Mouse (Mus musculus) heart, embryonic 16.5 days (tissue): ENCODE results near the gene Tmem82. TPM values are rescaled to one million over a fixed set of nuclear protein-coding genes. Genes with fewer than 3 reads are reported as not detected.

ENCODE experiments used
- ATAC-seq: fragments of 200-750 bp; cut with Nextera tagmentation; replicated peaks from 2 replicates; pipeline ENCODE4 v1.8.0; 2017; ENCODE audit warnings: moderate number of reproducible peaks; ENCODE audit not compliant: insufficient read depth, low FRiP score; ENCODE audit errors: extremely low read depth
- H3K27ac ChIP-seq: fragments of 300-500 bp; sonication (generic); 2 replicates; pipeline ENCODE4 v1.5.1; 2014; ENCODE audit warnings: mild to moderate bottlenecking, low read length, control low read depth, moderate library complexity
- H3K27me3 ChIP-seq: fragments of 300-500 bp; sonication (generic); 2 replicates; pipeline ENCODE4 v1.6.1; 2014; ENCODE audit warnings: low read length, mixed read lengths; ENCODE audit not compliant: control insufficient read depth, insufficient read depth
- H3K36me3 ChIP-seq: fragments of 300-500 bp; sonication (generic); 2 replicates; pipeline ENCODE4 v1.6.1; 2014; ENCODE audit not compliant: control insufficient read depth, insufficient read depth
- H3K4me1 ChIP-seq: fragments of 300-500 bp; sonication (generic); 2 replicates; pipeline ENCODE4 v1.6.1; 2014; ENCODE audit warnings: low read length, mixed read lengths; ENCODE audit not compliant: control insufficient read depth, insufficient read depth
- H3K4me2 ChIP-seq: fragments of 300-500 bp; sonication (generic); 2 replicates; pipeline ENCODE4 v1.6.1; 2014; ENCODE audit warnings: low read depth, mild to moderate bottlenecking, control low read depth, low read length
- H3K4me3 ChIP-seq: fragments of 300-500 bp; sonication (generic); 2 replicates; pipeline ENCODE4 v1.5.1; 2014; ENCODE audit warnings: mild to moderate bottlenecking, control low read depth, low read length
- H3K9ac ChIP-seq: fragments of 300-500 bp; sonication (generic); 2 replicates; pipeline ENCODE4 v1.6.1; 2014; ENCODE audit warnings: low read length, control low read depth
- H3K9me3 ChIP-seq: fragments of 300-500 bp; sonication (generic); replicated peaks from 2 replicates; pipeline ENCODE4 v1.6.1; 2016; ENCODE audit warnings: low read length; ENCODE audit not compliant: control insufficient read depth
- WGBS: fragments of 180-500 bp; shearing (Covaris S2); extraction: QIAGEN DNeasy Blood & Tissue Kit; methylation state at CpG from one replicate; pipeline ENCODE4 v1.1.7; 2014; 5-methylcytosine and 5-hydroxymethylcytosine counted together
- polyA plus RNA-seq: library from polyadenylated mRNA; unstranded; fragments of >200 nt; fragmentation: Nextera tagmentation; extraction: Ambion mirVana; gene quantifications from 2 replicates; pipeline ENCODE4 v1.2.1, GENCODE M21; 2015

Tmem82 gene
- polyA plus RNA-seq = 1.1 and 1.7 TPM in 2 replicates

DNA sequence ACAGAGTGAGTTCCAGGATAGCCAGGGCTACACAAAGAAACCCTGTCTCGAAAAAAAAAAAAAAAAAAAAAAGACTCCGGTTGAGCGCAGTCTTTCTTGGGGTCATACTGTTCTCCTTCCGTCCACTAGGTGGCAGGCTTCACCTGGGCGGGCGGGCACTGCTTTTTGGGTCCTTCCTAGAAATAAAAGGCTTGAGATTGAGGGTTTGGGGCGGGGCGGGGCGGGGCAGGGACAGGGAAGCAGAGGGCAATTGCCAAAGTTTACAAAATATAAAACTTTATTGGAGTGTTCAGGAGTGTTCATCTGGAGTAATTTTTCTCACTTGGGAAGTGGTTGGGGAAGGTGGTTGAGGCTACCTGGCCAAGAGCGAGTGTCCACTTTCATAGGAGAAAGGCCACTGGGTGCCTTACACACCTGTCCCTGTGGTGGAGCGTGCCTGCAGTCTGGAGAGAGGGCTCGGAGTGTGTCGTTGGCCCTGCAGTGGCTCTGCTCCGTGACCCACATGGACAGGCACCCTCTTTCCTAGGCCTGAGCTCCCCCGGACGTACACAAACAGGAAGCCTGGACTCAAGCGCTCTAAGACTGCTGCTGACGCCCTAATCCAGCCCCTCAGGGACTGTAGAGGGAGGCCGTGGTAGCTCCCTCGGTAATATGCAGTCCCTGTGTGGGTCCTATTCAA lies at the start of gene Tmem82:
Gene Tmem82 (minus strand): TSS at position 69 of the 679 bp plus-strand sequence.
- WGBS = 27% methylated on average over 19 of the region's 20 CpGs
- Histone ChIP-seq H3K9me3 (no peaks in the 10 kb centered on the region), H3K4me1 (peaks cover 18% of the 10 kb centered on the region), H3K27ac (no peak within 1 kb of the TSS), H3K4me2 (peak within 1 kb of the TSS; percentile 71), H3K27me3 (no peaks in the 10 kb centered on the region), H3K9ac (peak within 1 kb of the TSS; percentile 63), H3K4me3 (peak within 1 kb of the TSS; percentile 42), H3K36me3 (no peaks in the 10 kb centered on the region)
- no peak for ATAC-seq

DNA sequence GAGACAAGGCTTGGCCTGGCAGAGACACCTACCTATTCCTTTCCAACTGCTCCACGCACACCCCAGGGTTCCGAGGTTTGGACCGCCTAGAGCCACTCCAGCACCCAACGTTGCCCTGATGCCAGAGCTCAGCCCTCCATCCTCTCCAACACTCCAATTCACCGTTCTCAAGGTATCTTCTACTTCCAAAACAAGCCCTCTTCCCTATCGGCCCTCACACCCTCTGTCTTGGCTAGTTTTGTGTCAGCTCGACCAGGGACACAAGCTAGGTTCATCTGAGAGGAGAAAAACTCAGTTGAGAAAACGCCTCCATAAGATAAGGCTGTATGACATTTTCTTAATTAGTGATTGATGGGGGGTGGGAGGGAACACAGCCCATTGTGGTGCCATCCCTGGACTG lies 46.4 kb upstream of the Tmem82 start, which contains the start of gene Plekhm2:
Gene Plekhm2 (minus strand): TSS at position 101 of the 400 bp plus-strand sequence.
- H3K9me3 ChIP-seq = no peaks in the 10 kb centered on the region
- peak within 1 kb of the TSS; percentile 77 for H3K4me3 ChIP-seq
- H3K9ac ChIP-seq = peak within 1 kb of the TSS; percentile 96
- no peaks in the 10 kb centered on the region for H3K27me3 ChIP-seq
- peak within 1 kb of the TSS; percentile 80 for H3K4me2 ChIP-seq
- 60% methylated on average over 8 of the region's 8 CpGs for WGBS
- ATAC-seq = no peak
- H3K4me1 ChIP-seq = peaks cover 11% of the 10 kb centered on the region
- H3K27ac ChIP-seq = peak within 1 kb of the TSS; percentile 85
- peaks cover 9% of the 10 kb centered on the region; the same call in 1 of the 2 replicates for H3K36me3 ChIP-seq

DNA sequence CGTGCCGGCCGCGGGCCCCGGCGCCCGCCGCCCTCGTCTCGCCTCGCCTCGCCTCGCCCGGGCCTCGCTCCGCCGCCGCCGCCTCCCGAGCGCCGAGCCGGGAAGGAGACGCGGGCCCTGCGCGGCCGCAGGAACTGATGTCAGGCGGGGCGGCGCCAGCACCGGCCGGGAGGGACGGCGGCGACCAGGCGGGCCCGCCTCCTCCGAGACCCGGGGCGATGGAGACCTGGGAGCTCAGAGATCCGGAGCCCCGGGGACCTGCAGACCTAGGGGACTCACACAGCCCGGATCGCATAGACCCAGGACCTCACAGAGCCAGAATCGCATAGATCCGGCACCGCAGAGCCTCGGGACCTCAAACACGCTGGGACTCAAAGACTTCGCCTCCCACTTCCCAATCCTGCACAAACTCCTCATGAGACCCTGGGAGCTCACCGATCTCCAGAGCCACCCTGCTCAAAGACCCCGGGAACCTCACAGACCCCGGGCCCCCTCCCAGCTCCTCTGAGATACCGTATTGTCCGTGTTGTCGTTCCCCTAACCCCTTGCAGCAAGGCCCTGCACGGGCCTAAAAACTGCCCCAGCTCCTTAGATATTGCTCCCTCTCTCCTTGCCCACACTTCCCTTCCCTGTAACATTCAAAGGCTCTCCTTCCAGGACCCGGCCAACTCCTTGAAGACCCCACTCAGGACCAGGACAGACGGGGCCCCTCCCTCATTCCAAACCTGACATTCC lies 45.7 kb upstream of the Tmem82 start:
- Histone ChIP-seq H3K4me1 (peaks cover 11% of the 10 kb centered on the region), H3K27ac (peak overlapping the region; percentile 85), H3K9ac (peak overlapping the region; percentile 96), H3K9me3 (no peaks in the 10 kb centered on the region), H3K36me3 (peaks cover 9% of the 10 kb centered on the region; the same call in 1 of the 2 replicates), H3K4me3 (peak overlapping the region; percentile 77), H3K4me2 (peak overlapping the region; percentile 80), H3K27me3 (no peaks in the 10 kb centered on the region)
- peak; percentile 91 for ATAC-seq
- WGBS = under 1% methylated on average over 56 of the region's 60 CpGs

DNA sequence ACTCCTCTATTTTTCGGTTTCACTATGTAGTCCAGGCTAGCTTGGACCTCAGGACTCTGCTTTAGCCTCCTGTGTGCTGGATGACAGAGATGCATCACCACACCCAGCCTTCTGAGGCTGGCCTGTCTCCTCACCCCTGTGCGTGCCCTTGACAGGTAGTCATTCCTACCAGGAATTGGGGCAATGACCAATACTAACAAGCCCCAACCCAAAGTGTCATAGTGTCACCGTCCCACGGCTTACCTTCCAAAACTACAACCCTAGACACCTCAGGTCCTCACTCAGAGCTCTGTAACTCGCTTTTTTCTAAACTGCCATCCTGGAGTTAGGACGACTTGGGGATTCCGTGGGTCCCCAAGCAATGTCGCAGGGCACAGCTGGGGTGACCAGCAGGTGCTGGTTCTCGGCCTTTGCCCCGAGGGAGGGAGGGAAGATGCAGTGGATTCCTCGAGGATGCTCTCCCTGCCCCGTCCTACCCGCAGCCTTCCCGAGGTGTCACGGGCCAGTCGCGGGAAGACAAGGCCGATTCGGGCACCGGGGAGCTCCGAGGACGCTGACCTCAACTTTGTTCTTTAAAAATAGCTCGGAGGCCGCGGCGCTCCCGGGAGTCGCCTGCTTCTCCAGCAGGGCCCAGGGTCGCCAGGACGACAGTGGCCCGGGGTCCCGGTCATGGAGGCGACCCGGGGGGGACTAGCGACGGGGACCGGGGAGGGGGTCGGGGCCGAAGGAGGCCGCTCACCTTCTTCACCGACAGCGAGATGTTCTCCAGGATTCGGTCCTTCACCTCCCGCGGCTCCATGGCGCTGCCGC lies 44.9 kb upstream of the Tmem82 start:
- WGBS = 3% methylated on average over 47 of the region's 47 CpGs
- Histone ChIP-seq H3K27ac (peak overlapping the region; percentile 85), H3K36me3 (peaks cover 9% of the 10 kb centered on the region; the same call in 1 of the 2 replicates), H3K9me3 (no peaks in the 10 kb centered on the region), H3K4me1 (peaks cover 11% of the 10 kb centered on the region), H3K9ac (peak overlapping the region; percentile 96), H3K4me3 (peak overlapping the region; percentile 77), H3K4me2 (peak overlapping the region; percentile 80), H3K27me3 (no peaks in the 10 kb centered on the region)
- peak; percentile 63 for ATAC-seq

DNA sequence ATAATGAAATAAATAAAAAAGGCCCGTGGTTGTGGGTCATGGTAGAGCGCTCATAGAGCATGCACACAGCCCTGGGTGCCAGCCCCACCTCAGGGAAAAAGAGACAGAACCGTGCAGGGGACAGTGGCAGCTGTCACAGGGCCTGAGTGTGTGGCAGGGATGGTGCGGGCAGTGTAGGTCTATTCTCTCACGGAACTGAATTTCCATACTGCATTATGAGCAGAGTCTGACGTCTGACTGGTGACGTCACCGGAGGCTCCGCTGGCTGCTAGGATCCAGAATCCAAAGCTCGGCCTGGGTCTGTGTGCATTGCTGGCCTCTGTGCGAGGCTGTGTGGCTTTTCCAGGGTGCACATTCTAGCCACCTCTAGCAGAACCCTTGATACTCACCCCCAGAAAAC lies 42.5 kb upstream of the Tmem82 start:
- peaks cover 20% of the 10 kb centered on the region for H3K4me1 ChIP-seq
- no peak overlapping the region for H3K9ac ChIP-seq
- no peak overlapping the region for H3K4me3 ChIP-seq
- H3K27ac ChIP-seq = no peak overlapping the region
- peaks cover 9% of the 10 kb centered on the region; the same call in 1 of the 2 replicates for H3K36me3 ChIP-seq
- no peaks in the 10 kb centered on the region for H3K9me3 ChIP-seq
- ATAC-seq = no peak
- no peak overlapping the region for H3K4me2 ChIP-seq
- WGBS = 92% methylated on average over 11 of the region's 11 CpGs
- H3K27me3 ChIP-seq = no peaks in the 10 kb centered on the region

DNA sequence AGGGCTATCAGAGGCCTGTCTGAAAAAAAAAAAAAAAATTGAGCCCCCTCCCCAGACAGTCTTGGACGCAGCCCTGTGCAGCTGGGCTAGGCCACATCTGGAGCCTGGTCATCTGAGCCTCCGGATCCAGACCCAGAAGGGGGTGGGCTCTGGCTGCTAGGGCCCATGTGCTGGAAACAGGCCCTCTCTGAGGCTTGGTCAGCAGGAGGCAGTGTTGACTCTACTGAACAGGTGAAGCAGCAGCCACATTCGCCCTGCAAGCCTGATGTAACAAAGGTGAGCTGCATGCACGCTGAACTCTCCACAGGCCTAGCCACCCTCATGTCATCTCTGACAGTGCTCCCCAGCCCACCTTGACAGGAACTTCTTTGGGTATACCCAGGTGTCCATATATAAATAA lies 41.3 kb upstream of the Tmem82 start:
- no peak overlapping the region for H3K4me2 ChIP-seq
- H3K9ac ChIP-seq = no peak overlapping the region
- H3K4me3 ChIP-seq = no peak overlapping the region
- ATAC-seq = no peak
- H3K4me1 ChIP-seq = peaks cover 20% of the 10 kb centered on the region
- no peaks in the 10 kb centered on the region for H3K27me3 ChIP-seq
- 76% methylated on average over 4 of the region's 4 CpGs for WGBS
- peaks cover 9% of the 10 kb centered on the region; the same call in 1 of the 2 replicates for H3K36me3 ChIP-seq
- H3K27ac ChIP-seq = no peak overlapping the region
- no peaks in the 10 kb centered on the region for H3K9me3 ChIP-seq

DNA sequence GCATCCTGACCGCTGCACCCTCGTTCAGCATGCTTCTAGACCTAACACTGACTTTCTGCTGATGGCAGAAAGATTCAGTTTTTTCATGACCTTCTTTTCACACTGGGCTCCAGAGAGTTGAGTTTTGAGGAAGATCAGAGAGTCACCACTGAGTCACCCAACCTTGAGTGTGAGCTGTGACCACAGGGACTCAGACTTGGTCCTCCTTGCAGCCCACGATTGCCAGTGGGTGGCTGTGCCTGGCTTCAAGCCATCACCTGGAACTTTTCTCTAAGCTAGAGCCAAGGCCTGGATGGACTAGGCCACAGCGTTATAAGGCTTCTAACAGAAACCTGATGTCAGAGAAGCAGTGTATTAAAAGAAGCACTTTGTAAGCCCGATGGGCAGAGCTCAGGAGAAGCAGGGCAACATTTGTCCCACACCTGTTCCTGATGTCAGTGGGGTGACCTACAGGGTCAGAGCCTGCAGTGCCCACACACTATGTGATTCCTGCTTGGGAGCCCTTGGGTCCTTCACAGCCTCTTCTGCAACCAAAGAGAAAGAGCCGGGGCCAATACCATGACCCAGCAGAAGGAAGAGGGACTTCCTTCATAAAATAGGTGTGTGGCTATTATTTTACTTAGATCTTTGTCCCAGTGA lies 40.5 kb upstream of the Tmem82 start:
- ATAC-seq = no peak
- H3K4me1 ChIP-seq = peaks cover 21% of the 10 kb centered on the region
- H3K4me3 ChIP-seq = no peak overlapping the region
- H3K9me3 ChIP-seq = no peaks in the 10 kb centered on the region
- no peaks in the 10 kb centered on the region for H3K27me3 ChIP-seq
- H3K4me2 ChIP-seq = no peak overlapping the region
- peaks cover 9% of the 10 kb centered on the region; the same call in 1 of the 2 replicates for H3K36me3 ChIP-seq
- H3K27ac ChIP-seq = no peak overlapping the region
- WGBS = 81% methylated on average over 6 of the region's 6 CpGs
- no peak overlapping the region for H3K9ac ChIP-seq

DNA sequence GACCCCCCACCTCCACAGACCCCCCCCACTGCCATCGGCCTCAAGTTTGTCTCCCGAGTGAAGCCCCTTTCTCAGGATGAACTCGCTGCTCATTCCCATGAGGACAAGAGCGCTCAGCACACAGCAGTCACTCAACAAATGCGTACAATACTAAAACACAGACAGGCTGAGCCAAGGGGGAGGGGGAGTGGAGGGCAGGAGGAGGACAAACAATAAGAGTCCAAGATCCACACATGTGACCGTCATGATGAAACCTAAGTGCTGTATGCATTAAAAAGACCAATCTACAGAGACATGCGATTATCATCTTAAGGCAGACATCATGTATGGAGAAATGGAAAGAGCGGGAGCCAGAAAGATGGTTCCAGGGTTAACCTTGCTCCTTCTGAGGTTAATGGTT lies 38.5 kb upstream of the Tmem82 start:
- peaks cover 9% of the 10 kb centered on the region; the same call in 1 of the 2 replicates for H3K36me3 ChIP-seq
- WGBS = 78% methylated on average over 8 of the region's 8 CpGs

More for the DNA sequence above, 38.5 kb upstream of the Tmem82 start:
- no peak overlapping the region for H3K4me3 ChIP-seq
- peak overlapping the region; percentile 31; the same call in 1 of the 2 replicates for H3K27ac ChIP-seq
- H3K4me2 ChIP-seq = no peak overlapping the region
- H3K27me3 ChIP-seq = no peaks in the 10 kb centered on the region
- no peak; the same call in 1 of the 2 replicates for ATAC-seq
- peaks cover 21% of the 10 kb centered on the region for H3K4me1 ChIP-seq
- no peak overlapping the region for H3K9ac ChIP-seq
- no peaks in the 10 kb centered on the region for H3K9me3 ChIP-seq
